Mouse (Mus musculus) kidney, embryonic 14.5 days (tissue): ENCODE data around the gene Pla1a. TPM values are rescaled to one million over a fixed set of nuclear protein-coding genes. Genes with fewer than 3 reads are reported as not detected.

ENCODE experiments used
- ATAC-seq: fragments of 200-750 bp; cut with Nextera tagmentation; 2 replicates; pipeline ENCODE4 v1.8.0; 2017; ENCODE audit warnings: moderate number of reproducible peaks, mild to moderate bottlenecking, moderate TSS enrichment, moderate library complexity; ENCODE audit not compliant: low FRiP score, low TSS enrichment
- H3K27ac ChIP-seq: fragments of 300-500 bp; sonication (generic); 2 replicates; pipeline ENCODE4 v1.5.1; 2014; ENCODE audit warnings: low read depth, mild to moderate bottlenecking, low read length, moderate library complexity, mixed read lengths
- H3K27me3 ChIP-seq: fragments of 300-500 bp; sonication (generic); 2 replicates; pipeline ENCODE4 v1.6.1; 2014; ENCODE audit warnings: mild to moderate bottlenecking, low read length; ENCODE audit not compliant: control insufficient read depth, insufficient read depth
- H3K36me3 ChIP-seq: fragments of 300-500 bp; sonication (generic); 2 replicates; pipeline ENCODE4 v1.6.1; 2014; ENCODE audit warnings: low read length, mixed read lengths; ENCODE audit not compliant: control insufficient read depth, insufficient read depth
- H3K4me1 ChIP-seq: fragments of 300-500 bp; sonication (generic); 2 replicates; pipeline ENCODE4 v1.6.1; 2014; ENCODE audit warnings: low read length, mixed read lengths; ENCODE audit not compliant: control insufficient read depth, insufficient read depth
- H3K4me2 ChIP-seq: fragments of 300-500 bp; sonication (generic); replicated peaks from 2 replicates; pipeline ENCODE4 v1.6.1; 2014; ENCODE audit warnings: low read depth, mild to moderate bottlenecking, low read length
- H3K4me3 ChIP-seq: fragments of 300-500 bp; sonication (generic); 2 replicates; pipeline ENCODE4 v1.5.1; 2014; ENCODE audit warnings: mild to moderate bottlenecking, low read length
- H3K9ac ChIP-seq: fragments of 300-500 bp; sonication (generic); 2 replicates; pipeline ENCODE4 v1.6.1; 2014; ENCODE audit warnings: low read depth, mild to moderate bottlenecking, low read length, moderate library complexity
- H3K9me3 ChIP-seq: fragments of 300-500 bp; sonication (generic); 2 replicates; pipeline ENCODE4 v1.6.1; 2016; ENCODE audit warnings: low read length; ENCODE audit not compliant: control insufficient read depth
- WGBS: fragments of 180-500 bp; shearing (Covaris S2); extraction: QIAGEN DNeasy Blood & Tissue Kit; methylation state at CpG from one replicate; pipeline ENCODE4 v1.1.7; 2014; 5-methylcytosine and 5-hydroxymethylcytosine counted together
- polyA plus RNA-seq: library from polyadenylated mRNA; unstranded; fragments of >200 nt; fragmentation: Nextera tagmentation; extraction: Ambion mirVana; gene quantifications from 2 replicates; pipeline ENCODE4 v1.2.1, GENCODE M21; 2014

Pla1a gene
- polyA plus RNA-seq, 1 experiment from 2014 or later: 0.79 TPM

- no peak overlapping the region for H3K4me3 ChIP-seq
- no peak for ATAC-seq
- no peak overlapping the region for H3K9ac ChIP-seq
- no peaks in the 10 kb centered on the region for H3K27me3 ChIP-seq
- H3K36me3 ChIP-seq: no peaks in the 10 kb centered on the region
- no peaks in the 10 kb centered on the region for H3K4me1 ChIP-seq
- H3K9me3 ChIP-seq: no peaks in the 10 kb centered on the region
- no peak overlapping the region for H3K4me2 ChIP-seq
- no peak overlapping the region for H3K27ac ChIP-seq
- 52% methylated on average over 6 of the region's 6 CpGs for WGBS
Measured at GRCm38 (mm10) chr16:38378591-38378990, 54.4 kb downstream of the Pla1a start.

- H3K4me3 ChIP-seq: no peak overlapping the region
- no peak overlapping the region for H3K9ac ChIP-seq
- no peaks in the 10 kb centered on the region for H3K4me1 ChIP-seq
- 63% methylated on average over 6 of the region's 6 CpGs for WGBS
- H3K27me3 ChIP-seq: no peaks in the 10 kb centered on the region
- H3K36me3 ChIP-seq: no peaks in the 10 kb centered on the region
- no peaks in the 10 kb centered on the region for H3K9me3 ChIP-seq
- no peak overlapping the region for H3K27ac ChIP-seq
- ATAC-seq: no peak
- H3K4me2 ChIP-seq: no peak overlapping the region
Measured at GRCm38 (mm10) chr16:38377546-38377945, 55.4 kb downstream of the Pla1a start.

GRCm38 (mm10) chr16:38376841-38377249 lies 56.1 kb downstream of the Pla1a start:
- ATAC-seq: no peak
- H3K4me3 ChIP-seq: peak overlapping the region; percentile 22
- no peaks in the 10 kb centered on the region for H3K27me3 ChIP-seq
- 59% methylated on average over 8 of the region's 8 CpGs for WGBS
- no peaks in the 10 kb centered on the region for H3K9me3 ChIP-seq
- no peak overlapping the region for H3K27ac ChIP-seq
- H3K4me2 ChIP-seq: peak overlapping the region; percentile 42
- no peaks in the 10 kb centered on the region for H3K4me1 ChIP-seq
- peak overlapping the region; percentile 49; the same call in 1 of the 2 replicates for H3K9ac ChIP-seq
- no peaks in the 10 kb centered on the region for H3K36me3 ChIP-seq

- Histone ChIP-seq H3K9ac (peak overlapping the region; percentile 49), H3K27ac (no peak overlapping the region), H3K36me3 (no peaks in the 10 kb centered on the region), H3K4me2 (peak overlapping the region; percentile 42), H3K27me3 (no peaks in the 10 kb centered on the region), H3K9me3 (no peaks in the 10 kb centered on the region), H3K4me1 (no peaks in the 10 kb centered on the region), H3K4me3 (peak overlapping the region; percentile 22)
- 43% methylated on average over 16 of the region's 17 CpGs for WGBS
- ATAC-seq: peak; percentile 76
Measured at GRCm38 (mm10) chr16:38376163-38376840, 56.6 kb downstream of the Pla1a start.

GRCm38 (mm10) chr16:38375182-38375581 lies 57.8 kb downstream of the Pla1a start:
- H3K4me3 ChIP-seq: no peak overlapping the region
- H3K9me3 ChIP-seq: no peaks in the 10 kb centered on the region
- no peak overlapping the region for H3K27ac ChIP-seq
- WGBS: 80% methylated on average over 7 of the region's 7 CpGs
- H3K9ac ChIP-seq: no peak overlapping the region
- H3K36me3 ChIP-seq: no peaks in the 10 kb centered on the region
- no peaks in the 10 kb centered on the region for H3K27me3 ChIP-seq
- no peaks in the 10 kb centered on the region for H3K4me1 ChIP-seq
- ATAC-seq: no peak
- no peak overlapping the region for H3K4me2 ChIP-seq

- Histone ChIP-seq H3K4me2 (no peak overlapping the region), H3K4me1 (no peaks in the 10 kb centered on the region), H3K36me3 (no peaks in the 10 kb centered on the region), H3K9ac (no peak overlapping the region), H3K27me3 (no peaks in the 10 kb centered on the region), H3K4me3 (no peak overlapping the region), H3K9me3 (no peaks in the 10 kb centered on the region), H3K27ac (no peak overlapping the region)
- 79% methylated on average over 10 of the region's 10 CpGs for WGBS
- ATAC-seq: no peak
Measured at GRCm38 (mm10) chr16:38374379-38375140, 58.4 kb downstream of the Pla1a start.

GRCm38 (mm10) chr16:38373941-38374340 lies 59.0 kb downstream of the Pla1a start:
- H3K4me2 ChIP-seq: no peak overlapping the region
- no peaks in the 10 kb centered on the region for H3K9me3 ChIP-seq
- no peak overlapping the region for H3K9ac ChIP-seq
- H3K4me1 ChIP-seq: no peaks in the 10 kb centered on the region
- no peaks in the 10 kb centered on the region for H3K36me3 ChIP-seq
- H3K27me3 ChIP-seq: no peaks in the 10 kb centered on the region
- WGBS: 93% methylated on average over 16 of the region's 16 CpGs
- H3K4me3 ChIP-seq: no peak overlapping the region
- no peak overlapping the region for H3K27ac ChIP-seq
- ATAC-seq: no peak

- no peak overlapping the region for H3K9ac ChIP-seq
- no peak for ATAC-seq
- no peak overlapping the region for H3K4me3 ChIP-seq
- no peaks in the 10 kb centered on the region for H3K4me1 ChIP-seq
- no peak overlapping the region for H3K4me2 ChIP-seq
- H3K27me3 ChIP-seq: no peaks in the 10 kb centered on the region
- H3K9me3 ChIP-seq: no peaks in the 10 kb centered on the region
- no peak overlapping the region for H3K27ac ChIP-seq
- 83% methylated on average over 10 of the region's 10 CpGs for WGBS
- H3K36me3 ChIP-seq: no peaks in the 10 kb centered on the region
Measured at GRCm38 (mm10) chr16:38373439-38373838, 59.5 kb downstream of the Pla1a start.

GRCm38 (mm10) chr16:38372876-38373275 lies 60.1 kb downstream of the Pla1a start:
- Histone ChIP-seq H3K9ac (no peak overlapping the region), H3K27me3 (no peaks in the 10 kb centered on the region), H3K4me3 (no peak overlapping the region), H3K4me1 (no peaks in the 10 kb centered on the region), H3K9me3 (no peaks in the 10 kb centered on the region), H3K36me3 (no peaks in the 10 kb centered on the region), H3K4me2 (no peak overlapping the region), H3K27ac (no peak overlapping the region)
- WGBS: 95% methylated on average over 4 of the region's 4 CpGs
- no peak for ATAC-seq
